Mouse (Mus musculus) olfactory bulb, adult 2 months (tissue): ENCODE measurements around the gene Apon.

Experiments used
- CTCF ChIP-seq: fragments of 200-500 bp; IDR thresholded peaks from 2 replicates; pipeline ENCODE4 v1.5.1; 2012; ENCODE audit warnings: low read depth, mild to moderate bottlenecking, low read length, moderate library complexity; ENCODE audit not compliant: insufficient read depth
- POLR2A ChIP-seq: fragments of 200-500 bp; IDR thresholded peaks from 2 replicates; pipeline ENCODE4 v1.6.1; 2012; ENCODE audit warnings: mild to moderate bottlenecking, low read depth, low read length, moderate library complexity; ENCODE audit not compliant: insufficient read depth

- no peak for TF ChIP-seq CTCF
- TF ChIP-seq POLR2A, result no peak
Measured at GRCm38 (mm10) chr10:128296370-128297090, 42.6 kb downstream of the Apon start.
